Mouse (Mus musculus) stomach, postnatal 0 days (tissue): ENCODE measurements around the gene Smarcc2.

Experiments used
- CTCF ChIP-seq: IDR thresholded peaks from 2 replicates; pipeline ENCODE4 v1.5.1; 2016; ENCODE audit warnings: antibody characterized with exemption, low read depth, mild to moderate bottlenecking, moderate library complexity
- EP300 ChIP-seq: optimal IDR thresholded peaks from 2 replicates; pipeline ENCODE3; 2016; ENCODE audit warnings: antibody characterized with exemption

DNA sequence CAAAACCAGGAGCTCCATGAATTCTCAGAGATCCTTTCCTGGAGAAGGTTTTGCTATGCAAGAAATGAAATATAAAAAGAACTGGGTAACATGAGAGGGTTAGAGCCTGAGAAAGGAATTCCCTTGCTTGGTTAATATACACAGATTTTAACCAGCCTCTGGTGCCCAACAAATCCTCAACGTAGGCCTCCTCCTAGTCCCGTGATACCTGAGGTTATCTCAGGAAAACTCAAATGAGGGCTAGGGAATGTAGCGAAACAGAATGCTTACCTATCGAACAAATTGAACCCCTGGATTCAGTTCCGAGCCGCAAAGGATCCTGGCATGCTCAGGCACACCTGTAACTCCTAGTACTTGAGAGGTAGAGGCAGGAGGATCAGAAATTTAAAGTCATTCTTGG, 1.4 kb upstream of the Smarcc2 start:
- TF ChIP-seq CTCF (no peak), EP300 (no peak)
